In genomic region chr1:28780152-28780551, GRCm38 (mm10) we compare ENCODE assay signal across 43 mouse cellular contexts. TPM values are rescaled to one million over a fixed set of nuclear protein-coding genes. Genes with fewer than 3 reads are reported as not detected.
"Had no signal": no experiment of that assay in that cellular context is flagged by ENCODE, and none has a peak within 500 bp of the region (broad histone marks: within the 10 kb centered on the region; RNA-seq: fewer than 3 reads in every experiment).

Gene Gm597, minus strand, starts transcription at chr1:28780252.

- H3K27ac ChIP-seq: heart, embryonic 10.5 days; heart, embryonic 13.5 days; heart, embryonic 15.5 days; hindbrain, embryonic 10.5 days; hindbrain, embryonic 12.5 days; hindbrain, embryonic 13.5 days; hindbrain, embryonic 14.5 days; hindbrain, embryonic 15.5 days; hindbrain, postnatal 0 days; intestine, embryonic 15.5 days; kidney, embryonic 15.5 days; kidney, postnatal 0 days; layer of hippocampus, adult 2 months had no signal

- DNase-seq: heart, postnatal 10 days; heart, postnatal 14 days; heart, postnatal 36 days; heart, postnatal 4 days; kidney, adult 11 months; kidney, adult 18-20 months; kidney, adult 2 months; kidney, adult 8-10 months; kidney, adult 9 months; kidney, postnatal 10 days; kidney, postnatal 14 days; kidney, postnatal 25 days; kidney, postnatal 36 days; kidney, postnatal 4 days; layer of hippocampus, adult 9-11 months; layer of hippocampus, postnatal 36 days had no signal

- H3K4me3 ChIP-seq: heart, embryonic 10.5 days; heart, embryonic 12.5 days; heart, embryonic 13.5 days; heart, embryonic 15.5 days; hindbrain, embryonic 10.5 days; hindbrain, embryonic 12.5 days; hindbrain, embryonic 13.5 days; hindbrain, embryonic 15.5 days; intestine, embryonic 15.5 days; kidney, embryonic 15.5 days; layer of hippocampus, adult 2 months had no signal

- H3K27me3 ChIP-seq: heart, embryonic 12.5 days; heart, embryonic 13.5 days; heart, embryonic 15.5 days; hindbrain, embryonic 12.5 days; hindbrain, embryonic 13.5 days; hindbrain, embryonic 15.5 days; intestine, embryonic 15.5 days; kidney, embryonic 15.5 days had no signal

- H3K36me3 ChIP-seq: heart, embryonic 10.5 days; heart, embryonic 12.5 days; heart, embryonic 13.5 days; heart, embryonic 15.5 days; hindbrain, embryonic 10.5 days; hindbrain, embryonic 12.5 days; hindbrain, embryonic 13.5 days; hindbrain, embryonic 15.5 days; intestine, embryonic 15.5 days; kidney, embryonic 15.5 days had no signal

- H3K4me1 ChIP-seq: heart, embryonic 10.5 days; heart, embryonic 12.5 days; heart, embryonic 13.5 days; heart, embryonic 15.5 days; hindbrain, embryonic 10.5 days; hindbrain, embryonic 12.5 days; hindbrain, embryonic 13.5 days; hindbrain, embryonic 15.5 days; intestine, embryonic 15.5 days; kidney, embryonic 15.5 days had no signal

RNA-seq across cellular contexts. Expression of gene Gm597, which starts in this region (rescaled TPM):
- polyA plus RNA-seq: heart, embryonic 10.5 days; heart, embryonic 11.5 days; heart, embryonic 12.5 days; heart, embryonic 13.5 days; heart, embryonic 14.5 days; heart, embryonic 15.5 days; heart, embryonic 16.5 days; heart, postnatal 0 days; hindbrain, embryonic 10.5 days; hindbrain, embryonic 11.5 days; hindbrain, embryonic 12.5 days; hindbrain, embryonic 13.5 days; hindbrain, embryonic 14.5 days; hindbrain, embryonic 15.5 days; hindbrain, embryonic 16.5 days; hindbrain, postnatal 0 days; inflammation-experienced regulatory T-cells, adult 6 months; intestine, embryonic 14.5 days; intestine, embryonic 15.5 days; intestine, embryonic 16.5 days; intestine, postnatal 0 days; kidney, embryonic 14.5 days; kidney, embryonic 15.5 days; kidney, embryonic 16.5 days; kidney, postnatal 0 days; large intestine, adult 2 months had no signal
